Mouse (Mus musculus): Measurements from ENCODE around the gene Trim38.

Trim38 gene

GRCm38 (mm10) chr13:23757921-23758320 lies 11.8 kb upstream of the Trim38 start:
- in situ Hi-C loops (cut with MboI; ENCODE audit: unreplicated experiment in 2 of 2): loop anchor here in 1 of 2 experiments (25.0 kb wide), 2 partner anchors 1721 to 1971 kb away; partner anchors contain the start of genes Hist1h1b, Hist1h2ag, Hist1h2ah and Hist1h2an

GRCm38 (mm10) chr13:23759251-23759771 lies 10.4 kb upstream of the Trim38 start:
- in situ Hi-C loops (cut with MboI; ENCODE audit: unreplicated experiment in 2 of 2): loop anchor here in 1 of 2 experiments (25.0 kb wide), 2 partner anchors 1722 to 1972 kb away; partner anchors contain the start of genes Hist1h1b, Hist1h2ag, Hist1h2ah and Hist1h2an

GRCm38 (mm10) chr13:23759916-23760239 lies 9.8 kb upstream of the Trim38 start:
- in situ Hi-C loops (cut with MboI; ENCODE audit: unreplicated experiment in 2 of 2): loop anchor here in 1 of 2 experiments (25.0 kb wide), 2 partner anchors 1723 to 1973 kb away; partner anchors contain the start of genes Hist1h1b, Hist1h2ag, Hist1h2ah and Hist1h2an

GRCm38 (mm10) chr13:23760240-23760971 lies 9.3 kb upstream of the Trim38 start:
- in situ Hi-C loops (cut with MboI; ENCODE audit: unreplicated experiment in 2 of 2): loop anchor here in 1 of 2 experiments (25.0 kb wide), 2 partner anchors 1723 to 1973 kb away; partner anchors contain the start of genes Hist1h1b, Hist1h2ag, Hist1h2ah and Hist1h2an

- in situ Hi-C loops (cut with MboI; ENCODE audit: unreplicated experiment in 2 of 2): loop anchor here in 1 of 2 experiments (25.0 kb wide), 2 partner anchors 1724 to 1974 kb away; partner anchors contain the start of genes Hist1h1b, Hist1h2ag, Hist1h2ah and Hist1h2an
Measured at GRCm38 (mm10) chr13:23760972-23761864, 8.5 kb upstream of the Trim38 start, which contains the start of gene Hist1h4a. TSS of gene Hist1h4a (minus strand) at chr13:23761230.

- in situ Hi-C loops (cut with MboI; ENCODE audit: unreplicated experiment in 2 of 2): loop anchor here in 1 of 2 experiments (25.0 kb wide), 2 partner anchors 1725 to 1975 kb away; partner anchors contain the start of genes Hist1h1b, Hist1h2ag, Hist1h2ah and Hist1h2an
Measured at GRCm38 (mm10) chr13:23761871-23762821, 7.6 kb upstream of the Trim38 start, which contains the start of gene Hist1h3a. TSS of gene Hist1h3a (minus strand) at chr13:23762386.

- in situ Hi-C loops (cut with MboI; ENCODE audit: unreplicated experiment in 2 of 2): loop anchor here in 1 of 2 experiments (25.0 kb wide), 2 partner anchors 1726 to 1976 kb away; partner anchors contain the start of genes Hist1h1b, Hist1h2ag, Hist1h2ah and Hist1h2an
Measured at GRCm38 (mm10) chr13:23763242-23763585, 6.5 kb upstream of the Trim38 start.

- in situ Hi-C loops (cut with MboI; ENCODE audit: unreplicated experiment in 2 of 2): loop anchor here in 1 of 2 experiments (25.0 kb wide), 2 partner anchors 1726 to 1976 kb away; partner anchors contain the start of genes Hist1h1b, Hist1h2ag, Hist1h2ah and Hist1h2an
Measured at GRCm38 (mm10) chr13:23763586-23764323, 6.0 kb upstream of the Trim38 start, which contains the start of gene Hist1h1a. TSS of gene Hist1h1a (plus strand) at chr13:23763666.

GRCm38 (mm10) chr13:23764324-23765171 lies 5.2 kb upstream of the Trim38 start:
- in situ Hi-C loops (cut with MboI; ENCODE audit: unreplicated experiment in 2 of 2): loop anchor here in 1 of 2 experiments (25.0 kb wide), 2 partner anchors 1727 to 1977 kb away; partner anchors contain the start of genes Hist1h1b, Hist1h2ag, Hist1h2ah and Hist1h2an

- in situ Hi-C loops (cut with MboI; ENCODE audit: unreplicated experiment in 2 of 2): loop anchor here in 1 of 2 experiments (25.0 kb wide), 2 partner anchors 1728 to 1978 kb away; partner anchors contain the start of genes Hist1h1b, Hist1h2ag, Hist1h2ah and Hist1h2an
Measured at GRCm38 (mm10) chr13:23765172-23765513, 4.6 kb upstream of the Trim38 start.

GRCm38 (mm10) chr13:23766772-23767171 lies 2.9 kb upstream of the Trim38 start:
- in situ Hi-C loops (cut with MboI; ENCODE audit: unreplicated experiment in 2 of 2): loop anchor here in 1 of 2 experiments (25.0 kb wide), 2 partner anchors 1729 to 1979 kb away; partner anchors contain the start of genes Hist1h1b, Hist1h2ag, Hist1h2ah and Hist1h2an

- in situ Hi-C loops (cut with MboI; ENCODE audit: unreplicated experiment in 2 of 2): loop anchor here in 1 of 2 experiments (25.0 kb wide), 2 partner anchors 1732 to 1982 kb away; partner anchors contain the start of genes Hist1h1b, Hist1h2ag, Hist1h2ah and Hist1h2an
Measured at GRCm38 (mm10) chr13:23768834-23769397, 797 bp upstream of the Trim38 start.

- in situ Hi-C loops (cut with MboI; ENCODE audit: unreplicated experiment in 2 of 2): loop anchor here in 1 of 2 experiments (25.0 kb wide), 2 partner anchors 1735 to 1985 kb away; partner anchors contain the start of genes Hist1h1b, Hist1h2ag, Hist1h2ah and Hist1h2an
Measured at GRCm38 (mm10) chr13:23772561-23773313, 3.0 kb downstream of the Trim38 start.

- in situ Hi-C loops (cut with MboI; ENCODE audit: unreplicated experiment in 2 of 2): loop anchor here (25.0 kb wide), 4 partner anchors 684 to 1134 kb away; no protein-coding TSS in a partner anchor
Measured at GRCm38 (mm10) chr13:23778339-23778738, 8.6 kb downstream of the Trim38 start.

GRCm38 (mm10) chr13:23779025-23779424 lies 9.3 kb downstream of the Trim38 start:
- in situ Hi-C loops (cut with MboI; ENCODE audit: unreplicated experiment in 2 of 2): loop anchor here (25.0 kb wide), 4 partner anchors 683 to 1133 kb away; no protein-coding TSS in a partner anchor

All from v-Abl transformed pro-B cells (cell line).